Mouse (Mus musculus) stomach, postnatal 0 days (tissue): Measurements from ENCODE around the gene Tex52.

Experiments
- CTCF ChIP-seq: IDR thresholded peaks from 2 replicates; pipeline ENCODE4 v1.5.1; 2016; ENCODE audit warnings: antibody characterized with exemption, low read depth, mild to moderate bottlenecking, moderate library complexity
- EP300 ChIP-seq: optimal IDR thresholded peaks from 2 replicates; pipeline ENCODE3; 2016; ENCODE audit warnings: antibody characterized with exemption

GRCm38 (mm10) chr6:128370040-128370439 lies 5.2 kb upstream of the Tex52 start:
- TF ChIP-seq CTCF (no peak), EP300 (no peak)
